Mouse (Mus musculus) ES-Bruce4 (cell line): ENCODE measurements at regions not wholly inside any gene's neighbourhood (a gene's known extent, or its start where the extent isn't known, plus 50 kb on each side); places are given as distances from the start of the nearest gene placed in this dataset.

Experiments used
- CTCF ChIP-seq: IDR thresholded peaks from one replicate; pipeline ENCODE4 v1.8.1; 2011; ENCODE audit warnings: low read depth, low read length
- EP300 ChIP-seq: IDR thresholded peaks from 2 replicates; pipeline ENCODE4 v1.6.1; 2011; ENCODE audit warnings: low read depth, low read length; ENCODE audit not compliant: insufficient read depth

DNA sequence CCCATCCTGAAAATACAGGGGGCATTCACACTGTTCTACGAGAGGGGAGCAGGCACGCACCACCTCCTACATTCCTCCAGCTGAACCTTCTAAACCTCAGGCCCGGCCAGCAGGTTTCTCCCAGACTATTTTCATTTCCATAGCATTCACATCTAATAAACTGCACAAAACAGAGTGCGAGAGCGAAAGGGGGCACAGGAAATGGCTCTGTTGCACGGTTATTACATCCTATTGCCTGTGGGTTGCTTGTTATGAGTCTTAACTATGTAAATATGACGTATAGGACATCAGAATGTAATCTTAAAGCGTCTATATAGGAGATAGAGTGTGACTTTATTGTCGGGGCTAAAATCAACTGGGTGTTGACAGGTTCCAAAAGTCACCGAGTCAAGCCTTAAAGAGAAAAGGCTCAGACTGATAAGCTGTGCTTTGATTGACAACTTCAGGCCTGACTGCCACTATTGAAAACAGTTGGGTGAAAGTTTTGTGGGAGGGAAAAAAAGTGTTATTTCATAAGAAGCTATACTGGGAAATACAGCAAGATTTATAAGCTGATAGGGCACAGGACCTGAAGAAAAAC is 121.5 kb upstream of the Cep162 start:
- TF ChIP-seq CTCF, result no peak
- no peak for TF ChIP-seq EP300
